Mouse (Mus musculus) brain, embryonic 14.5 days (tissue): Measurements from ENCODE around the gene Cpne7.

Source experiments
- CTCF ChIP-seq: fragments of 200-500 bp; IDR thresholded peaks from 2 replicates; pipeline ENCODE4 v1.5.1; 2012; ENCODE audit warnings: inconsistent platforms, mild to moderate bottlenecking, moderate library complexity, borderline replicate concordance; ENCODE audit not compliant: insufficient read depth, insufficient read length; ENCODE audit errors: extremely low read depth
- POLR2A ChIP-seq: fragments of 200-500 bp; IDR thresholded peaks from 2 replicates; pipeline ENCODE4 v1.6.1; 2012; ENCODE audit warnings: mild to moderate bottlenecking, inconsistent platforms, borderline replicate concordance; ENCODE audit not compliant: poor library complexity, insufficient read depth, insufficient read length, severe bottlenecking; ENCODE audit errors: extremely low read depth

DNA sequence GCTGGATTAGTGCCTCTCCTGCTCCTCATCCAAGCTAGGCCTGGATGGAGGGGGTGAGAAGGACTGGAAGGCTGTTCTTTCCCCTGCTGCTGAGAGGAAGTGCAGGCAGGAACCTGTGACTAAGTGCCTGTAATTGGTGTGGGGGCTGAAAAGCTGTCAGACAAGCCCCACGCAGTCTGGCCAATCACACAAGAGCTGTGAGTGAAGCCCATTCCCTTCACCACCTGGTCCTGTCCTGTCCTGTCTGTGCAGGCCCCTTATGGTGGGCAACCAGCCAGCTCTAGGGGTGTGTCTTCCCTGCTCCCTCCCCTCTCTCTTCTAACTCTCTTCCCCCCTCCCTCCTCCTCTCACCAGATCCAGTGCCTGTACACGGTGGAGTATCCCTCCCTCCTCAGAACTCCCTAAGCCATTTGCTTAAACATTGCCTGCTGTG lies 20.5 kb downstream of the Cpne7 start:
- TF ChIP-seq CTCF = no peak
- TF ChIP-seq POLR2A = no peak
